Mouse (Mus musculus): Measurements from ENCODE around the gene 4931440F15Rik.

DNA sequence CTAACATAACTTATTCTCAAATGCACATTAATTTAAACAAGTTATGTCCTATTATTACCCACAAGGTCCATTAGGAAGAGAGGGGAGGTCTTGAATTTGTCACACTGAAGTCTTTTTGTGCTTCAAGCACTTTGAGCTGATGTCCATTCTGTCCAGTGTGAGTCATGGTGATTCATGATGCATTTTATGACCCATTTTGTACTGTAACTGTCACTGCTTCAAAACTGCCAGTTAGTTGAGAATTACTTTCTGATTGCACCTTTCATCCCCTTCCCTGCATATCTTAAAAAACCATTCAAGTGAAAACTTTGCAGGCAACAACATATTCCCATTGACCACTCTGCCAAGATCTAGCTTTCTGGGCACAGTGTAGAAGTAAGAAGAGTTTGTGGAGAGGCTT is 11.6 kb upstream of the 4931440F15Rik start:
- TF ChIP-seq MAX (IDR thresholded peaks at IDR 0.05; ENCODE audit: low read depth) (no peak), CEBPB (IDR thresholded peaks at IDR 0.05; ENCODE audit: insufficient read depth, poor library complexity, severe bottlenecking) (no peak), POLR2A (IDR thresholded peaks at IDR 0.05; ENCODE audit: insufficient read length, low read depth) (no peak), E2F4 (IDR thresholded peaks at IDR 0.05; ENCODE audit: insufficient read depth) (no peak), REST (IDR thresholded peaks at IDR 0.05; ENCODE audit: insufficient read depth, insufficient read length) (no peak), TCF12 (IDR thresholded peaks at IDR 0.05; ENCODE audit: insufficient read depth, poor library complexity, severe bottlenecking) (no peak), MYOD1 (IDR thresholded peaks at IDR 0.05; ENCODE audit: control insufficient read depth in 1 of 3, insufficient read length in 2 of 3, low read depth in 2 of 3) (no peak), USF1 (IDR thresholded peaks at IDR 0.05; ENCODE audit: low read depth) (no peak), POLR2AphosphoS2 (IDR thresholded peaks at IDR 0.05; ENCODE audit: insufficient read length, low read depth) (no peak)
